Mouse (Mus musculus): Measurements from ENCODE around the gene Myh10.

DNA sequence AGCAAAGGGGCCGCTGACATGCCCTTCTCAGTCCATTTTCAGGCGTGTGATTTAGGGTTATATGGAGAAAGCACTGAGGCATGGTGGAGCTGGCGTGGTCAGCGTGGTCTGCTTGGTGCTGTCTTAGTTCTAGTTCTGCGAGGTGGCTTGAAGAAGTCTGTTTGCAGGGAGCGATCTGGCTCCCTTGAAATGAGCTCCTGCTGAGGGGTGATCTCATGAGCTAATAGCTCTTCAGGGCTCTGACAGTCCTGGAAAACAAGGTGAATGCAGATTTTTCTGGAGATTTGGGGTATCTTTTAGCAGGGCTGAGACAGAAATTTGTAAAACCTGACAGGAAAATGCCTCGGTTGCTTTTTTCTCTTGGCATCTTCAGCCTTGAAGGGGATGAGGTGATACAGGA is 48.1 kb downstream of the Myh10 start:
- TF ChIP-seq CTCF (conservative IDR thresholded peaks at IDR 0.05; ENCODE audit: low read length) (no peak), NANOG (IDR thresholded peaks at IDR 0.05; ENCODE audit: borderline replicate concordance, low read length) (no peak), POU5F1 (IDR thresholded peaks at IDR 0.05; ENCODE audit: borderline replicate concordance, low read length) (no peak)

All from E14TG2a.4 (cell line).